Comparison of ENCODE assay signal across 15 mouse cellular contexts in genomic region chr9:32503423-32503822, GRCm38 (mm10). TPM values are rescaled to one million over a fixed set of nuclear protein-coding genes. Genes with fewer than 3 reads are reported as not detected.
DNase-seq lines count a peak whose midpoint lies in the region; ATAC-seq and TF ChIP-seq lines count a peak whose summit lies in the region.
"Had no signal": no experiment of that assay in that cellular context is flagged by ENCODE, and none has a peak within 500 bp of the region (broad histone marks: within the 10 kb centered on the region; RNA-seq: fewer than 3 reads in every experiment).

No protein-coding gene starts in this region.

- DNase-seq in hindbrain, embryonic 10.5 days (ENCODE audit: low spot score), result no peak
- DNase-seq in hindbrain, embryonic 11.5 days (ENCODE audit: low spot score), result no peak
- no peak for DNase-seq in lung, embryonic 14.5 days
- no peak for DNase-seq in lung, postnatal 0 days (ENCODE audit: low spot score)
- DNase-seq in CH12.LX (ENCODE audit: extremely low read depth), result no peak
- DNase-seq in urinary bladder, adult 18-20 months (ENCODE audit: low spot score in 2 of 2), result no peak
- DNase-seq: cerebellum, adult 11-12 months; lung, adult 18-20 months had no signal

- 70% methylated on average over 4 of the region's 4 CpGs for WGBS in hindbrain, embryonic 10.5 days
- WGBS in hindbrain, embryonic 11.5 days, result 63% methylated on average over 4 of the region's 4 CpGs
- WGBS in lung, embryonic 14.5 days, result 22% methylated on average over 4 of the region's 4 CpGs
- 12% methylated on average over 4 of the region's 4 CpGs for WGBS in lung, postnatal 0 days
- WGBS in neural tube, embryonic 15.5 days, result 73% methylated on average over 4 of the region's 4 CpGs

- dilution Hi-C loops in CH12.LX (cut with MboI; ENCODE audit: extremely low pct_ligation_motif_present, extremely low pct_unique_long_range_greater_than_20kb, low sequenced_read_pairs), result no loop called here

- no peaks in the 10 kb centered on the region for H3K9me3 ChIP-seq in hindbrain, embryonic 10.5 days
- H3K9me3 ChIP-seq in hindbrain, embryonic 11.5 days (ENCODE audit: control insufficient read depth, low read length), result no peaks in the 10 kb centered on the region
- H3K9me3 ChIP-seq in lung, embryonic 14.5 days (ENCODE audit: low read depth, low read length), result no peaks in the 10 kb centered on the region
- H3K9me3 ChIP-seq in lung, postnatal 0 days (ENCODE audit: low read length), result no peaks in the 10 kb centered on the region
- no peaks in the 10 kb centered on the region for H3K9me3 ChIP-seq in CH12.LX (replicated peaks; ENCODE audit: low read length)
- H3K9me3 ChIP-seq in neural tube, embryonic 15.5 days (replicated peaks), result no peaks in the 10 kb centered on the region
- H3K9me3 ChIP-seq: limb, embryonic 13.5 days; megakaryocyte, embryonic 14.5 days; midbrain, embryonic 15.5 days had no signal

- 0 out of 2 replicates have a peak, but pooled peaks cover 2% of the 10 kb centered on the region for H3K27me3 ChIP-seq in hindbrain, embryonic 10.5 days (ENCODE audit: insufficient read depth, poor library complexity, severe bottlenecking)
- no peaks in the 10 kb centered on the region for H3K27me3 ChIP-seq in hindbrain, embryonic 11.5 days (ENCODE audit: control insufficient read depth, insufficient read depth, low read length)
- H3K27me3 ChIP-seq in lung, embryonic 14.5 days (ENCODE audit: insufficient read depth, low read length), result no peaks in the 10 kb centered on the region
- no peaks in the 10 kb centered on the region for H3K27me3 ChIP-seq in lung, postnatal 0 days (replicated peaks; ENCODE audit: insufficient read depth, low read length)
- H3K27me3 ChIP-seq in CH12.LX (replicated peaks), result no peaks in the 10 kb centered on the region
- H3K27me3 ChIP-seq in neural tube, embryonic 15.5 days (replicated peaks), result no peaks in the 10 kb centered on the region
- H3K27me3 ChIP-seq: limb, embryonic 13.5 days; megakaryocyte, embryonic 14.5 days; midbrain, embryonic 15.5 days had no signal

- peaks cover 21% of the 10 kb centered on the region for H3K4me1 ChIP-seq in hindbrain, embryonic 10.5 days (replicated peaks)
- 0 out of 2 replicates have a peak, but pooled peaks cover 3% of the 10 kb centered on the region for H3K4me1 ChIP-seq in hindbrain, embryonic 11.5 days (replicated peaks; ENCODE audit: control insufficient read depth, insufficient read depth, low read length)
- peaks cover 23% of the 10 kb centered on the region for H3K4me1 ChIP-seq in lung, embryonic 14.5 days (ENCODE audit: insufficient read depth)
- peaks cover 11% of the 10 kb centered on the region; the same call in 1 of the 2 replicates for H3K4me1 ChIP-seq in lung, postnatal 0 days (ENCODE audit: insufficient read depth, low read depth, low read length)
- H3K4me1 ChIP-seq in CH12.LX (ENCODE audit: control insufficient read depth in 1 of 2, insufficient read depth in 2 of 2), result peaks cover 47 to 98% of the 10 kb centered on the region in 2 experiments
- H3K4me1 ChIP-seq in bone marrow macrophage, adult 2 months (ENCODE audit: control insufficient read depth, insufficient read depth, low read length), result peaks cover 88% of the 10 kb centered on the region
- H3K4me1 ChIP-seq in neural tube, embryonic 15.5 days, result no peaks in the 10 kb centered on the region; the same call in 1 of the 2 replicates
- H3K4me1 ChIP-seq: midbrain, embryonic 15.5 days had no signal

- H3K4me2 ChIP-seq in hindbrain, embryonic 11.5 days (replicated peaks; ENCODE audit: low read depth, low read length), result no peak overlapping the region
- H3K4me2 ChIP-seq in lung, embryonic 14.5 days, result no peak overlapping the region
- no peak overlapping the region for H3K4me2 ChIP-seq in lung, postnatal 0 days (replicated peaks; ENCODE audit: low read depth, low read length)
- peak overlapping the region; percentile 54 for H3K4me2 ChIP-seq in CH12.LX (ENCODE audit: insufficient read depth, low read depth, poor library complexity, severe bottlenecking)
- no peak overlapping the region for H3K4me2 ChIP-seq in neural tube, embryonic 15.5 days
- H3K4me2 ChIP-seq: limb, embryonic 13.5 days; midbrain, embryonic 15.5 days had no signal

- peaks cover 70% of the 10 kb centered on the region for H3K79me2 ChIP-seq in CH12.LX (replicated peaks; ENCODE audit: control insufficient read depth, extremely low read depth, insufficient read depth, poor library complexity, severe bottlenecking)

- no peak for TF ChIP-seq POLR2A in CH12.LX (IDR thresholded peaks at IDR 0.05; ENCODE audit: low read depth, low read length)
- TF ChIP-seq POLR2A in bone marrow macrophage, adult 2 months (IDR thresholded peaks at IDR 0.05; ENCODE audit: borderline replicate concordance, low read depth, low read length), result no peak

- no peak for ATAC-seq in hindbrain, embryonic 11.5 days (ENCODE audit: low FRiP score)
- ATAC-seq in lung, embryonic 14.5 days (ENCODE audit: insufficient read depth), result no peak
- ATAC-seq in lung, postnatal 0 days, result no peak
- ATAC-seq in neural tube, embryonic 15.5 days (ENCODE audit: low FRiP score), result no peak
- ATAC-seq: forebrain, embryonic 14.5 days; midbrain, embryonic 15.5 days had no signal

- H3K27ac ChIP-seq in hindbrain, embryonic 10.5 days, result 0 out of 2 replicates have a peak overlapping the region, but pooled peaks have one; percentile 35
- H3K27ac ChIP-seq in hindbrain, embryonic 11.5 days (ENCODE audit: low read depth, low read length), result no peak overlapping the region
- peak overlapping the region; percentile 60 for H3K27ac ChIP-seq in lung, embryonic 14.5 days (ENCODE audit: low read depth)
- H3K27ac ChIP-seq in lung, postnatal 0 days (ENCODE audit: low read length), result no peak overlapping the region
- peak overlapping the region; percentile 75 for H3K27ac ChIP-seq in CH12.LX (ENCODE audit: insufficient read depth, low read depth)
- H3K27ac ChIP-seq in bone marrow macrophage, adult 2 months (ENCODE audit: insufficient read depth, low read depth, low read length), result peak overlapping the region; percentile 93
- no peak overlapping the region for H3K27ac ChIP-seq in neural tube, embryonic 15.5 days (replicated peaks)
- H3K27ac ChIP-seq: limb, embryonic 13.5 days; midbrain, embryonic 15.5 days had no signal

- H3K9ac ChIP-seq in hindbrain, embryonic 11.5 days (ENCODE audit: low read depth, low read length), result no peak overlapping the region
- no peak overlapping the region for H3K9ac ChIP-seq in lung, embryonic 14.5 days
- no peak overlapping the region for H3K9ac ChIP-seq in lung, postnatal 0 days (replicated peaks; ENCODE audit: low read depth)
- H3K9ac ChIP-seq in CH12.LX (ENCODE audit: insufficient read depth, low read depth), result peak overlapping the region; percentile 48
- H3K9ac ChIP-seq in neural tube, embryonic 15.5 days (replicated peaks), result no peak overlapping the region
- H3K9ac ChIP-seq: limb, embryonic 13.5 days; midbrain, embryonic 15.5 days had no signal

- no peak for TF ChIP-seq EP300 in lung, postnatal 0 days (IDR thresholded peaks at IDR 0.05)
- no peak for TF ChIP-seq EP300 in CH12.LX (IDR thresholded peaks at IDR 0.05; ENCODE audit: low read length)

- no peak for TF ChIP-seq CTCF in lung, embryonic 14.5 days (IDR thresholded peaks at IDR 0.05; ENCODE audit: low read depth)
- no peak for TF ChIP-seq CTCF in lung, postnatal 0 days (IDR thresholded peaks at IDR 0.05)
- no peak for TF ChIP-seq CTCF in CH12.LX (conservative IDR thresholded peaks at IDR 0.05 in 1 of 2, IDR thresholded peaks at IDR 0.05 in 1 of 2; ENCODE audit: low read depth in 2 of 2, low read length in 2 of 2)
- TF ChIP-seq CTCF in bone marrow macrophage, adult 2 months (IDR thresholded peaks at IDR 0.05; ENCODE audit: low read depth, low read length), result no peak

- TF ChIP-seq RAD21 in CH12.LX (IDR thresholded peaks at IDR 0.05; ENCODE audit: low read depth, low read length), result no peak

- in situ Hi-C loops in CH12.LX (cut with MboI; ENCODE audit: low pct_ligation_motif_present, low pct_unique_long_range_greater_than_20kb, low sequenced_read_pairs), result no loop called here

- no peaks in the 10 kb centered on the region for H3K36me3 ChIP-seq in hindbrain, embryonic 10.5 days
- no peaks in the 10 kb centered on the region for H3K36me3 ChIP-seq in hindbrain, embryonic 11.5 days (ENCODE audit: control insufficient read depth, insufficient read depth, low read length)
- no peaks in the 10 kb centered on the region for H3K36me3 ChIP-seq in lung, embryonic 14.5 days (ENCODE audit: insufficient read depth)
- no peaks in the 10 kb centered on the region for H3K36me3 ChIP-seq in lung, postnatal 0 days (ENCODE audit: insufficient read depth, low read length)
- H3K36me3 ChIP-seq in CH12.LX (replicated peaks in 1 of 2; ENCODE audit: control insufficient read depth in 1 of 2, insufficient read depth in 1 of 2, low read length in 1 of 2), result peaks cover 0 to 20% of the 10 kb centered on the region in 2 experiments
- H3K36me3 ChIP-seq in neural tube, embryonic 15.5 days, result no peaks in the 10 kb centered on the region
- H3K36me3 ChIP-seq: limb, embryonic 13.5 days; midbrain, embryonic 15.5 days had no signal

- H3K4me3 ChIP-seq in hindbrain, embryonic 10.5 days, result no peak overlapping the region
- no peak overlapping the region for H3K4me3 ChIP-seq in hindbrain, embryonic 11.5 days (ENCODE audit: low read depth, low read length)
- no peak overlapping the region for H3K4me3 ChIP-seq in lung, embryonic 14.5 days (ENCODE audit: low read depth, low read length)
- no peak overlapping the region for H3K4me3 ChIP-seq in lung, postnatal 0 days (ENCODE audit: low read depth, low read length)
- no peak overlapping the region for H3K4me3 ChIP-seq in CH12.LX (replicated peaks in 1 of 3; ENCODE audit: low read depth in 2 of 3, low read length in 2 of 3, poor library complexity in 1 of 3)
- H3K4me3 ChIP-seq in bone marrow macrophage, adult 2 months (ENCODE audit: insufficient read depth, low read length), result no peak overlapping the region
- H3K4me3 ChIP-seq in neural tube, embryonic 15.5 days (replicated peaks), result no peak overlapping the region
- H3K4me3 ChIP-seq: erythroblast, embryonic 14.5 days; limb, embryonic 13.5 days; midbrain, embryonic 15.5 days had no signal

TF ChIP-seq in CH12.LX, 34 proteins besides CTCF, POLR2A, EP300 and RAD21 (continues in another document):
- TF ChIP-seq JUND (conservative IDR thresholded peaks at IDR 0.05; ENCODE audit: low read depth, low read length) (no peak), JUN (IDR thresholded peaks at IDR 0.05; ENCODE audit: insufficient read depth, low read depth, low read length) (no peak), USF1 (IDR thresholded peaks at IDR 0.05; ENCODE audit: low read depth, low read length) (no peak)

RNA-seq across cellular contexts. Expression of gene Fli1, which starts 39.2 kb away (rescaled TPM):
- 23.1 and 26.2 TPM in 2 replicates for polyA plus RNA-seq in hindbrain, embryonic 10.5 days (2016; fragmentation: Nextera tagmentation; extraction: Ambion mirVana)
- 18.6 and 22.2 TPM in 2 replicates for polyA plus RNA-seq in hindbrain, embryonic 11.5 days (2014; fragmentation: Nextera tagmentation; extraction: Ambion mirVana)
- 35.7 and 37.8 TPM in 2 replicates for polyA plus RNA-seq in lung, embryonic 14.5 days (2014; fragmentation: Nextera tagmentation; extraction: Ambion mirVana)
- polyA plus RNA-seq in lung, postnatal 0 days (2015; fragmentation: Nextera tagmentation; extraction: Ambion mirVana), result 21.1 and 21.4 TPM in 2 replicates
- 20.8 and 23.3 TPM in 2 replicates for total RNA-seq in CH12.LX (2012; rRNA removed)
- 29.3 TPM in 2 replicates for total RNA-seq in CH12.LX (2014; rRNA removed)
- 20.3 and 20.6 TPM in 2 replicates for polyA plus RNA-seq in CH12.LX (2012; ENCODE audit: insufficient read length, low read depth)
- 124 and 127 TPM in 2 replicates for polyA plus RNA-seq in bone marrow macrophage, adult 2 months (2012; ENCODE audit: insufficient read depth, insufficient read length, missing spikeins)
- polyA plus RNA-seq in neural tube, embryonic 15.5 days (2015; fragmentation: Nextera tagmentation; extraction: Ambion mirVana), result 7.9 and 12.5 TPM in 2 replicates

Comparison
In these comparisons a context has a peak if more than half of its experiments do, and no peak if none do; other contexts are left out.
1. H3K27ac ChIP-seq: peak in hindbrain, embryonic 10.5 days (single experiment), lung, embryonic 14.5 days (single experiment), CH12.LX (single experiment) and bone marrow macrophage, adult 2 months (single experiment); none in hindbrain, embryonic 11.5 days (single experiment), lung, postnatal 0 days (single experiment) and neural tube, embryonic 15.5 days (single experiment).